Mouse (Mus musculus) stomach, embryonic 16.5 days (tissue): ENCODE data around the gene Dag1. TPM values are rescaled to one million over a fixed set of nuclear protein-coding genes. Genes with fewer than 3 reads are reported as not detected.

Source experiments
- ATAC-seq: fragments of 200-750 bp; cut with Nextera tagmentation; 2 replicates; pipeline ENCODE4 v1.8.0; 2017; ENCODE audit warnings: moderate number of reproducible peaks, moderate TSS enrichment; ENCODE audit not compliant: insufficient read depth, low FRiP score
- H3K27ac ChIP-seq: fragments of 300-500 bp; sonication (generic); 2 replicates; pipeline ENCODE4 v1.5.1; 2014; ENCODE audit warnings: low read length
- H3K27me3 ChIP-seq: fragments of 300-500 bp; sonication (generic); 2 replicates; pipeline ENCODE4 v1.6.1; 2014; ENCODE audit warnings: low read length, control low read depth, mixed read lengths; ENCODE audit not compliant: control insufficient read depth, insufficient read depth
- H3K36me3 ChIP-seq: fragments of 300-500 bp; sonication (generic); 2 replicates; pipeline ENCODE4 v1.6.1; 2014; ENCODE audit warnings: low read length; ENCODE audit not compliant: control insufficient read depth, insufficient read depth
- H3K4me1 ChIP-seq: fragments of 300-500 bp; sonication (generic); 2 replicates; pipeline ENCODE4 v1.6.1; 2014; ENCODE audit warnings: low read length, control low read depth, mixed read lengths; ENCODE audit not compliant: control insufficient read depth, insufficient read depth
- H3K4me2 ChIP-seq: fragments of 300-500 bp; sonication (generic); 2 replicates; pipeline ENCODE4 v1.6.1; 2014; ENCODE audit warnings: low read depth, low read length, mixed read lengths
- H3K4me3 ChIP-seq: fragments of 300-500 bp; sonication (generic); replicated peaks from 2 replicates; pipeline ENCODE4 v1.5.1; 2014; ENCODE audit warnings: mild to moderate bottlenecking, low read length
- H3K9ac ChIP-seq: fragments of 300-500 bp; sonication (generic); 2 replicates; pipeline ENCODE4 v1.6.1; 2014; ENCODE audit warnings: low read length
- H3K9me3 ChIP-seq: fragments of 300-500 bp; sonication (generic); replicated peaks from 2 replicates; pipeline ENCODE4 v1.6.1; 2016; ENCODE audit warnings: low read length, control low read depth; ENCODE audit not compliant: control insufficient read depth
- WGBS: fragments of 180-500 bp; shearing (Covaris S2); extraction: QIAGEN DNeasy Blood & Tissue Kit; methylation state at CpG from one replicate; pipeline ENCODE4 v1.1.7; 2014; 5-methylcytosine and 5-hydroxymethylcytosine counted together
- polyA plus RNA-seq: library from polyadenylated mRNA; unstranded; fragments of >200 nt; fragmentation: Nextera tagmentation; extraction: Ambion mirVana; gene quantifications from 2 replicates; pipeline ENCODE4 v1.2.1, GENCODE M21; 2015

Dag1 gene
- polyA plus RNA-seq, 1 experiment from 2014 or later = 91.8 TPM

DNA sequence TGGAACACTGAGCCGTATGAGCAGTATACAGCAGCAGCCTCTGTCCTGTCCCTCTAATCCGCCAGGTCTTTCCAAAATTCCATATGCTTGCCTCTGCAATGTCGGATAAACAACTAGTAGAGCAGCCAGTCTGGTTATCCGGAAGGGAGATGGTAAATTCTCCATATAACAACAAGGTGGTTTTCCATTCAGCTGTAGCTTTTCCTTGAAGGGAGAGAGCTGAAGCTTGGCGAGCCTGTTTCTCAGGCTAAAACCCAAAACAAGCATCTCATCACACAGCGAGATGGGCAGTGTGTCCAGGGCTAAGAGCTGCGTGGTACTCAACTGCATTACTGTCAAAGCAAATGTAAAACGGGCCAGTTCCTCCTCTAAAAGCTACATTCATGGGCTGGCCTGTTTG is 75.2 kb downstream of the Dag1 start:
- ATAC-seq = no peak
- no peaks in the 10 kb centered on the region for H3K36me3 ChIP-seq
- H3K27me3 ChIP-seq = peaks cover 12% of the 10 kb centered on the region
- no peak overlapping the region for H3K27ac ChIP-seq
- no peak overlapping the region for H3K4me2 ChIP-seq
- H3K4me3 ChIP-seq = no peak overlapping the region
- H3K4me1 ChIP-seq = 0 out of 2 replicates have a peak, but pooled peaks cover 3% of the 10 kb centered on the region
- no peak overlapping the region for H3K9ac ChIP-seq
- H3K9me3 ChIP-seq = no peaks in the 10 kb centered on the region
- 72% methylated on average over 8 of the region's 8 CpGs for WGBS

DNA sequence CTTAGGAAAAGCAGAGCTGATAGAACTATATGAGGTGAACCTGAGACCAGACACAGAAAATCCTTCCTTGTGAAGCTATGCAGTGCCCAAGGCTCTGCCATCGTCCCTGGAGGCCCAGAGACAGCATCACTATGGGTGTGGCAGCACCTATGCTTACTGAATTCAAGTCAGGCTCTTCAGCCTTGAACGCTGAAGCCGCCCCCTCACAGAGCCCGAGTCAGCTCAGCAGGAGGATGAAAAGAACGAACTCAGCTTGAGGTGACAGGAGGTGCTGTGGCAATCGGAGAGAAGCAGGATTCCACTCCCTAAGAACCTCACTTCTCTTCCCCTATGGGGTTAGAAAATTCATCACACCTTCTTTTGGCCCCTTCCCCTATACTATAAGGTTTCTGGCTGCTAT is 76.1 kb downstream of the Dag1 start:
- WGBS = 23% methylated on average over 6 of the region's 6 CpGs
- H3K9ac ChIP-seq = no peak overlapping the region
- no peaks in the 10 kb centered on the region for H3K36me3 ChIP-seq
- H3K4me1 ChIP-seq = 0 out of 2 replicates have a peak, but pooled peaks cover 3% of the 10 kb centered on the region
- H3K4me2 ChIP-seq = no peak overlapping the region
- H3K4me3 ChIP-seq = no peak overlapping the region
- H3K27me3 ChIP-seq = peaks cover 12% of the 10 kb centered on the region
- ATAC-seq = no peak
- H3K27ac ChIP-seq = no peak overlapping the region
- H3K9me3 ChIP-seq = no peaks in the 10 kb centered on the region

DNA sequence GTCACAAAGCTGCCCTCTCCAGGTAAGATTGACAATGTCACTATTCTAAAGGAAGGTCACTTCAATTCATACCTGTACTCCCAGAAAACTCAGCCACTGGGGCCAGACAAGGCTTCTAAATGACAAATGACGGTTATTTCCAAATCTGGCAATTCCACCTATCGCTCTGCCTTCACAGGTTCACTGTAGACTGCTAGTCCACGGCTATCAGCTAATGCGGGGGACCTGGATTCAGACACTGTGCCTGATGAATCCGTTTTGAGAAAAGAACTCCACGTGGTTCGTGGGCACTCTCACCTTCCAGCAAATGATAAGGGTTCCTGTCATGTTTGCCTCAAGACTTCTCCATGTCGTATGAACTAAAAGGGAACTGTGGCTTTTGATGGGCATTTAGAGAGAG is 78.0 kb downstream of the Dag1 start:
- no peak overlapping the region for H3K9ac ChIP-seq
- H3K27ac ChIP-seq = no peak overlapping the region
- no peaks in the 10 kb centered on the region for H3K9me3 ChIP-seq
- H3K4me3 ChIP-seq = no peak overlapping the region
- no peaks in the 10 kb centered on the region for H3K36me3 ChIP-seq
- H3K4me2 ChIP-seq = no peak overlapping the region
- ATAC-seq = no peak
- H3K27me3 ChIP-seq = peaks cover 12% of the 10 kb centered on the region
- H3K4me1 ChIP-seq = 0 out of 2 replicates have a peak, but pooled peaks cover 3% of the 10 kb centered on the region
- 77% methylated on average over 8 of the region's 8 CpGs for WGBS

DNA sequence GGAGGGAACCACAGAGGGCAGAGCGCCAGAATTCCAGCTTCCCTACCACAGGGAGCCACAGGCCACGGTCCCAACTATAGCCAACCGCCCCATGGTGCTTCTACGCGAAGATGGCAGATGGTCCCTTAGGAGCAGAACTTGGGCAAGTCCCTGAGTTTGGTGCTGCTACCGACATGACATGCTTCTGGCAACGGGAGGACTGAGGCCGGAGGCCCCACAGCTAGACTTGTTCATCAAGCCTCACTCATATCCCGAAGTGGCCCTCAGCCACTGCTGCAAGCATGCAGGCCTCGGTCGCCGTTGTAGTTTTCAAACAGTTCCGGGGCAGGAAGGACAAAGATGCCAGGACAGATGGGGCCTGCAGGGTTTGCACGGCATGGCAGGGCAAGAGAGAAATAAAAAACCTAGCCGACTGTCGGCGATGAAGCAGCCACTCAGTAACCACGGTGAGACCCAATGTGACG is 80.2 kb downstream of the Dag1 start:
- Histone ChIP-seq H3K4me1 (no peaks in the 10 kb centered on the region), H3K4me2 (no peak overlapping the region), H3K36me3 (no peaks in the 10 kb centered on the region), H3K4me3 (no peak overlapping the region), H3K27me3 (no peaks in the 10 kb centered on the region), H3K27ac (no peak overlapping the region), H3K9ac (no peak overlapping the region), H3K9me3 (no peaks in the 10 kb centered on the region)
- 89% methylated on average over 19 of the region's 19 CpGs for WGBS
- ATAC-seq = no peak

DNA sequence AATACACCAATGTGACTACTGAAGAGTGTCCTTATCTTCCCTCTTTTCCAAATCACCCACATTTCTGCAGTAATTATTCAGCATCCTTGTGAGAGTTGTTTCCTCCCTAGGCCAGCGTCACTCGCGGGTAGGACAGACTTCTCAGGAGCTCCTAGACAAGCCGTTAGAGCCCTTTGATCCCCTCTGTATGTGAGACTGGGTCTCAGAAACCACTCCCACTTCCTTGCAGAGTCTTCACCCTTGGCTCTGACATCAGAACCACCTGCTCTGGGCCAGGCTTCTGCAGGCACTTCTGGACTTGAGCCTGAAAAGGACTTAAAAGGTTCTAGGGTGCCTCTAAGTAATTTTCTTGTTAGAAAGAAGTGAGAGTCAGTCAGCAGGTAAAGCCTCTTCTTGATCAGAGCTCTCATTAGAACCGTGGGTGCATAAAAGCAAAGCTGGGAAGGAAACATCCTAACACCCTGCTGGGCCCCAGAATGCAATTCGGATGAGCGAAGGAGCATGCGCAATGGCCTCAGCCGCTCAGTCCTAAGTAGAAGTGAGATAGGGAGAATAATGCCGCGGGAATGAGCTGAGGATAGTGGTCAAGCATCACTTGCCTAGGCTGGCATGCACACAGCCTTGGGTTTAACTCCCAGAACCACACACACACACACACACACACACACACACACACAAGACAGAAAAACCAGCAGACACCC is 80.8 kb downstream of the Dag1 start:
- Histone ChIP-seq H3K9me3 (no peaks in the 10 kb centered on the region), H3K27me3 (no peaks in the 10 kb centered on the region), H3K4me3 (no peak overlapping the region), H3K36me3 (no peaks in the 10 kb centered on the region), H3K27ac (no peak overlapping the region), H3K4me1 (no peaks in the 10 kb centered on the region), H3K9ac (no peak overlapping the region), H3K4me2 (no peak overlapping the region)
- WGBS = 63% methylated on average over 11 of the region's 11 CpGs
- no peak for ATAC-seq

DNA sequence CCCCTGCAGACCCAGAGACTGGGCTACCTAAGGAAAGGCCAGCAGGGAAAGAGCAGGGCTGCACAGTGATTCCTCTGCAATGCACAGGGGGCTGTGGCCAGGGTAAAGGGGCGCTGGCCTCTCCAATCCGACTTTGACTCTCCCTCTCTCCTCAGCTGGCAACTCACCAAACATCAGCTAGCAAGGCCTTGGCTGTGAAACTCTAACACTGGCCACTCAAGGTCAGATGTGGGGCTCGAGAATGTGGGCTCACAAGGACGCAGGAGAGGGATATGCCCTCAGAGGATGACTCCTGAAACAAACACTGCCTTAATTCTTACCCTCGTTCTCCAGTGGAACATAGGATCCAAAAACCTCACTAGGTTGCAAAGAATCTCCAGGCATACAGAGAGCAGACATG is 85.4 kb downstream of the Dag1 start:
- Histone ChIP-seq H3K4me3 (no peak overlapping the region), H3K27ac (no peak overlapping the region), H3K36me3 (no peaks in the 10 kb centered on the region), H3K9me3 (no peaks in the 10 kb centered on the region), H3K9ac (no peak overlapping the region), H3K4me2 (no peak overlapping the region), H3K4me1 (no peaks in the 10 kb centered on the region), H3K27me3 (no peaks in the 10 kb centered on the region)
- WGBS = 67% methylated on average over 5 of the region's 5 CpGs
- ATAC-seq = no peak

DNA sequence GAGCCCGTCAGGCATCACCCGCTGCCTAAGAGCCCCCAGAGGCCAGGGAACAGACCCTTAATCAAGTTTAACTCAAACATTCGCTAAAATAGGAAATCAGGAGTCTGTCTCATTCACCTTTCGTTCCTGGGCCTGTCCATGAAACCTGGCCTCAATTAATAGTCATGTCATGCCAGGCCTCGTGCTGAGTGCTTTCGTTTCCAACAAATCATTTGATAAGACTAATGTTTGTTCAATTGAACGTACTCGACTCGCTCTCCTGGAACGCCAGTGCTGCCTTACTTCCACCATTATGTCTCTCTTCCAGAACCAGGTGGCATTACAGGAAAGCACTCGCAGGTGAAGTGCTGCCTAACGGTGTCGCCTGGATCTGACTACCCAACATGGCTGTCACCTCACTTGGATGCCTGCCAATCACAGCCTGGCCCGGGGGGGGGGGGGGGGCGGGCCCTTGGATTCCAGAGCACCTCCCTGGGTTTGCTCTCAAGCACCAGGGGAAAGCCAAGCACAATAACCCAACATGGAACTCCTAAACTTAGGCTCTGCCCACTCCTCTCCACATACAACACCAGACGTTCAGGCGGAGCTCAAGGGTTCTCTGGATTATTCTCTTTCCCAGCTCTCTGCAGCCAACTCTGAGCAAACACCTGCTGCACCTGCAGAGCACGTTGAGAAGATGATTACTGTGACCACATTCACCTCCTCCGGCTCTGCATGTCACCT is 88.5 kb downstream of the Dag1 start:
- H3K9ac ChIP-seq = no peak overlapping the region
- no peaks in the 10 kb centered on the region for H3K27me3 ChIP-seq
- H3K36me3 ChIP-seq = no peaks in the 10 kb centered on the region
- H3K4me3 ChIP-seq = no peak overlapping the region
- no peak overlapping the region for H3K4me2 ChIP-seq
- H3K9me3 ChIP-seq = no peaks in the 10 kb centered on the region
- WGBS = 55% methylated on average over 19 of the region's 19 CpGs
- no peak overlapping the region for H3K27ac ChIP-seq
- no peak for ATAC-seq
- H3K4me1 ChIP-seq = peaks cover 3% of the 10 kb centered on the region; the same call in 1 of the 2 replicates

DNA sequence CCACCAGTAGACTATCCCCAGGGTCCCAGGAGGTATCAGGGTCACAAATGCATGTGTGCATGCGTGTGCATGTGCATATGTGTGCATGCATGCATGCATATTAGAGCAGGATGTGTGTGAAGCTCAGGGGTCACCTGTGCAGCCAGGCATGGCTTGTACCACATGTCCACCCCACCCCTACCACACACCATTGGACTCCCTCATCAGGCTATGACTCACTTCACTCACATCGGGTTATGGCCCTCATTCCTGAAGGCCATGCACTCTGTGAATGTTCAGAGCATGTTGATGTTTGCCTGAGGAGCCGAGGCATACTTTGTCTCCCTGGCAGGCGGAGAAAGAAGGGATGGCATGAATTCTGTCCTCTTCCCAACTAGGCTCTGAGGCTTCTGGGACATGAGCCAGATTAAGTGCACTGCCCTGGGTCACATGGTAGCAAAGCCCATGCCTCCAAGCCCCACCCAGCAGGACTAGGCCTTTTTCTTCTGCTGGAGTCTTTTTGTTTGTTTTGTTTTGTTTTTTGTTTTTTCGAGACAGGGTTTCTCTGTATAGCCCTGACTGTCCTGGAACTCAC is 90.9 kb downstream of the Dag1 start:
- Histone ChIP-seq H3K4me2 (no peak overlapping the region), H3K4me1 (peaks cover 3% of the 10 kb centered on the region; the same call in 1 of the 2 replicates), H3K9ac (no peak overlapping the region), H3K4me3 (no peak overlapping the region), H3K36me3 (no peaks in the 10 kb centered on the region), H3K27me3 (no peaks in the 10 kb centered on the region), H3K9me3 (no peaks in the 10 kb centered on the region), H3K27ac (no peak overlapping the region)
- ATAC-seq = 0 out of 2 replicates have a peak, but pooled peaks have one; percentile 31
- WGBS = 69% methylated on average over 5 of the region's 5 CpGs

DNA sequence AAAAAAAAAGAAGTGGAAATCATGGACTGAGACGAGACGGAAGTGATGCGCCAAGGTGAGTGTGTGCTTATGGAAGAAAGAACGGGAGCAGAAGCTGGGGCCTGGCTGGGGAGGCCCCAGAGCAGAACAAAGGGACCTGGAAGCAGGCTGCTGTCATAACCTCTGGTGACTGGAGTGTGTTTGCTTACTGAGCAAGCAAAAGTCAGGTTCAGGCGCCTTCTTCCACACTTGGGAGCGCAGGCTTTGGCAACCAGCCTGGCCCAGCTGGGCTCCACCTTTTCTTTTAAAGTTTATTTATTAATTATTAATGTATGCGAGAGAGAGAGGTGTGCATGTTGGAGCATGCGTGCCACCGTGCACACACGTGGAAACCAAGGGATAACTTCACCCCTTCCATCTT is 94.0 kb downstream of the Dag1 start:
- WGBS = 52% methylated on average over 10 of the region's 10 CpGs
- Histone ChIP-seq H3K9me3 (no peaks in the 10 kb centered on the region), H3K9ac (no peak overlapping the region), H3K4me2 (no peak overlapping the region), H3K4me1 (peaks cover 3% of the 10 kb centered on the region; the same call in 1 of the 2 replicates), H3K27ac (peak overlapping the region; percentile 77), H3K27me3 (no peaks in the 10 kb centered on the region), H3K4me3 (no peak overlapping the region), H3K36me3 (no peaks in the 10 kb centered on the region)
- peak; percentile 88 for ATAC-seq
